Mouse (Mus musculus): Measurements from ENCODE around the gene Ppa1.
A peak's percentile ranks its signal among the peaks of the same experiment; 100 is the strongest.

The Ppa1 gene

GRCm38 (mm10) chr10:61646557-61646956 lies 1.8 kb upstream of the Ppa1 start:
- DNase-seq (ENCODE audit: low read depth, low spot score), result no peak

DNA sequence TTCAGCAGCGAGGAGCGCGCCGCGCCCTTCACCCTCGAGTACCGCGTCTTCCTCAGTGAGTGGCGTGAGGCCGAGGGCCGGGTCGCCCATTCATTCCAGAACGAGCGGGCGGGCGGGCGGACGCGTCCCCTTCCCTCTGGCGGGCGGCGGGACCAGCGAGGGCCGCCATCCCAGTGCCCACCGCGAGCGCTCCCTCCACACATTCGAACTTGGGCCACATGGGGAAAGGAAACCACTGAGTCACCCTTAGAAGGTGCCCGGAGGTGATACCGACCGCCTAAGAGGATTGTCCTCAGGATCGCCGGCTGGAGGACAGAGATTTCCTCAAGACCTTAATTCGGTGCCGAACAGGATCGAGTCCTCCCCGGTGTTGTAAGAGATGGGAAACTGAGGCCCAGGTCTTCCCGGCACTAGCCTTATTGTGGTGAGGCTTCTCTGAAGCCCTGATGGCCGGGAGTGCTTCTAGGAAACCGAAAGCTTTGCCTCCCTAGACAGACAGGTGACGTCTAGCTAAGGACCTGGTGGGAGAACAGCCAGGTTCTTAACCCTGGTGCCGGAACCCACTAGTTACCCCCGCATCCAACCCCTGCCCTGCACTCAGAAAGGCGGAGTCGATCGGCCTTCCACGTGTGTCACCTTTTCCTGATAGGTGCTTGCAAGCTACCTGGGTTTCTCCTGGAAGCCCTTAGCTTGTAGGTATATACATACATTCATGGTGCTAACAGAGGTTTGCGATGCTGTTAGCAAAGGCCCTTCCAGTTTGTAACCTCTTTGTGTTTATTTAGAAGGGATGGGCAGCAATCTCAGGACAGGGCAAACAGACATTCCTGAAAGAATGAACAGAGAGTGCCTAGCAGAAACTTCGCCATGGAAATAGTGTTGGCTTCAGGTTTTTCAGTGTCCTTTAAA lies 639 bp downstream of the Ppa1 start:
- DNase-seq (ENCODE audit: low read depth, low spot score), result peak; percentile 30

DNA sequence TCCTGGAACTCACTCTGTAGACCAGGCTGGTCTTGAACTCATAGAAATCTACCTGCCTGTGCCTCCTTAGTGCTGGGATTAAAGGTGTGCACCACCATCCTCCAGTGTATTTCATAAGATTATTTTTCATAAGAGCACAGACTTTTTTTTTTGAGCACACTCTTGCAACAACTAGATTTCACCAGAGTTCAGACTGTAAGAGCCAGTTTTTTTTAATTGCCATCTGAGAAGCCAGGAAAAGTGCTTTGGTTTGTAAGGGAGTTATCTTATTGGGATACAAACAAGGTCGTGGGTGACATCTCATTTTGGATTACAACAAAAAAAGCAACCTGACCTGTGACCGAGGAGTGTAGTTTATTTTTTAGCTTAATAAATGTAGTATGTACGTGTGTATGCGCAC lies 5.8 kb downstream of the Ppa1 start:
- no peak for DNase-seq (ENCODE audit: low read depth, low spot score)

- no peak for DNase-seq (ENCODE audit: low read depth, low spot score)
Measured at GRCm38 (mm10) chr10:61654691-61655090, 6.3 kb downstream of the Ppa1 start.

DNA sequence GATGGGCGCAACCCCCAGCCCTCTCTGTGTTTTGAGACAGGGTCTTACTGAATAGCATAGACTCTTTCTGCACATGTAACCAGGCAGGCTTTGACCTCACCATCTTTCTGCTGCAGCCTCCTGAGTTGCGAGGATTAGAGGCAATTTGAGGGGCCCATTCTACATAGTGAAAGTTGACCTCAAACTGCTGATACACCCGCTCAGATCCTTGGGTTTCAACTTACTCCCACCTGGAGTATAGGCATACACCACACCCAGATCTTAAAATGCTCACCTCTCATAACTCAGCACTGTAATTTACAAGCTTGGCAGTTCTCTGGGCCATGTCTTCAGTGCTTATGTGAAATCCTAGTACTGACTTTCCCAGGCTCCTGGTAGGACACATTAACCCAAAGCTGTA lies 6.8 kb downstream of the Ppa1 start:
- no peak for DNase-seq (ENCODE audit: low read depth, low spot score)

- no peak for DNase-seq (ENCODE audit: low read depth, low spot score)
Measured at GRCm38 (mm10) chr10:61656928-61657882, 8.9 kb downstream of the Ppa1 start.

- DNase-seq (ENCODE audit: low read depth, low spot score), result no peak
Measured at GRCm38 (mm10) chr10:61657985-61658384, 9.6 kb downstream of the Ppa1 start.

- DNase-seq (ENCODE audit: low read depth, low spot score), result no peak
Measured at GRCm38 (mm10) chr10:61661887-61662286, 13.5 kb downstream of the Ppa1 start.

- DNase-seq (ENCODE audit: low read depth, low spot score), result no peak
Measured at GRCm38 (mm10) chr10:61662391-61662988, 14.1 kb downstream of the Ppa1 start.

GRCm38 (mm10) chr10:61665111-61665510 lies 16.8 kb downstream of the Ppa1 start:
- DNase-seq (ENCODE audit: low read depth, low spot score), result no peak

GRCm38 (mm10) chr10:61665651-61666050 lies 17.3 kb downstream of the Ppa1 start:
- DNase-seq (ENCODE audit: low read depth, low spot score), result no peak

GRCm38 (mm10) chr10:61669289-61669688 lies 20.9 kb downstream of the Ppa1 start:
- no peak for DNase-seq (ENCODE audit: low read depth, low spot score)

GRCm38 (mm10) chr10:61669896-61670295 lies 21.5 kb downstream of the Ppa1 start:
- no peak for DNase-seq (ENCODE audit: low read depth, low spot score)

- DNase-seq (ENCODE audit: low read depth, low spot score), result no peak
Measured at GRCm38 (mm10) chr10:61670758-61671157, 22.4 kb downstream of the Ppa1 start.

GRCm38 (mm10) chr10:61675935-61676334 lies 27.6 kb downstream of the Ppa1 start:
- no peak for DNase-seq (ENCODE audit: low read depth, low spot score)

- DNase-seq (ENCODE audit: low read depth, low spot score), result no peak
Measured at GRCm38 (mm10) chr10:61679545-61679944, 31.2 kb downstream of the Ppa1 start.

DNA sequence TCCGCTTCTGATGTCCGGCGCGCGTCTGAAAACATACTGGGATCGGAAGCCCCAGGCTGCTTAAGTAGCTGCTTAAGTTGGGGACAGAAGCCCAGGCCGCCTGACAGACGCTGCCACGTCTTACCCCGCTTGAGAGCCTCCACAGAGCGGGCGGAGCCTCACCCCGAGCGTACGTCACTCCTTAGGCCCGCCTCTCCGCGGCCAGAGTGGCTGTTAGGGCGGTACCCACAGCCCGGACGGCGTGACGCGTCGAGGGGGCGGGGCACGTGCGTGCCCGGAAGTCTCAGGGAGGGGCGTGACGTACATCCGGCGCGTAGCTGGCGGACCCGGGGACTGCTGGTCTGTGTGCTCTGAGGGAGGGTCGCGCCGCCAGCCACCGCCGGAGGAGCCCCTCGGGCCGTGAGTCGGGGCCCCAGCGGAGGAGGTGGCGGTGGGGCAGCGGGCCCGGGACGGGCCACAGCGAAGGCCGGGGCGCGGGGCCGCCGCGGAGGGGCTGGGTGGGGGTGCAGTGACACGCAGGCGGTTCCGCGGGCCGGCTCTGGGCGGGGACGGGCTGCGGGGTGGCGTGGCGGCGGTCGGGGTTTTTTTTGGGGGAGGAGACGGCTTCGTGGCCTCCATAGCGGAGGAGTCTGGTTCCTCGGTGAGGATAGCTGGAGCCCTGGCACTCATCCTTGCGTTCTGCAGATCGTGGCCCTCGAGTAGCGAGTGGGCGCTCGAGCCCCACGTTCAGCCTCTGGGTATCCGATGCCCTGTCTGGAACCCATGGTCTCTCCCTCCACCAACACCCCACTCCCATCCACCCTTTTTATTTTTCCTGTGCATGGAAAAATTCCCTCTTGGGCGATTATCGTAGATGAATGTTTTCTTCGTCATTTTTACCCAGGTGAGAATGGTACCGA lies 31.9 kb downstream of the Ppa1 start, which contains the start of gene Sar1a:
Gene Sar1a (plus strand): TSS at position 285 of the 899 bp plus-strand sequence.
- peak; percentile 94 for DNase-seq (ENCODE audit: low read depth, low spot score)

DNA sequence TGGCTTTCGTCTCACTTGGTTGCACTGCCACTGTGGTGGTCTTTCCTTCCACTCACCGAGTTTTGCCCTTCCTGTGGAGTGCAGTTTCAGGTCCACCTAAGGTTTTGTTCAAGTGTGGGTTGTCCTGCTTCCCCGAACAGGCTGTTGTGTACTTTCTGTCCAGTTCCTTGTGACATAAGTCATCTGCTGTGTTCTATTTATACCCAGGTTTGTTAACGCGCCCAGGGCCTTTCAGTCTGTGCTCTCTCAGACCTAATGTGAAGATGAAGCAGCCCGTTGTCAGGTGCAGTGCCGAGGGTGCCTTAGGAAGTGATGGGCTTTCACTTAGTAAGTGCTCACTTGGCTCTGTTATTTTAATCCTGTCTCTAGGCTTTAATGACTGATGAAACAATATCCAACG lies 41.1 kb downstream of the Ppa1 start:
- no peak for DNase-seq (ENCODE audit: low read depth, low spot score)

- DNase-seq (ENCODE audit: low read depth, low spot score), result no peak
Measured at GRCm38 (mm10) chr10:61693563-61693962, 45.2 kb downstream of the Ppa1 start.

DNA sequence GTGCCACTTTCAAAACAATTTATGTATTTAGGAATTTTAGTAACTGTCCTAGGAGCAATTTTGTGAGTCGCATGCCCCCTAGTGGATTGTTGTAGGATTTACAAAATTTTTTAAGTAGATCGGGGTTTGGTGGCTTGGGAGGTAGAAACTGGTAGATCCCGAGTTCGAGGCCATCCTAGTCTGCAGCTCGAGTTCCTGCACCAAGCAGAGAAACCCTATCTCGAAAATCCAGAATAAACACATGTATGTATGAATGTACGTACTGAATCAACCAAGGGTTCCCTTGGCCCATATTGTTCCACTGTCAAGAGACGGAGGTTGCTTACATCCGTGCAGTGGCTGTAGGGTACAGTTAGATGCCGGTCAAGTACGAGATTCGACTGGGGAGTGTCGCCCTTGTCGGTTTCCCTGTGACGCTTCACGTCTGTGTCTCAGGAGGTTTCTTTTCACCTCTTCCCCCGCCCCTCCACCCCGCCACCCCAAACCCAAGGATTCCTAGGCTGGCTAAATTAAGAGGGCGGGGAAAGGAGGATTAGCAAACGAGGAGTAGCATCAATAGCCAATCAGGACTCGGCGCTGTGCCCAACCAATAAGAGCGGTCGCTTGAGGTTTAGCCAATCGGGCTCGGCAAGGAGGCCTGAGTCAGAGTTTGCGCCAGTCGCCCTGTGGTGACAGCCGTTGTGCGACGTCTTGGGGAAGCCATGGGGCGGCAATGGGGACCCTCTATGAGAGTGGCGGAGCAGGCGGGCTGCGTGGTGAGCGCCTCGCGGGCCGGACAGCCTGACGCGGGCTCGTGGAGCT lies 46.7 kb downstream of the Ppa1 start, which contains the start of gene Tysnd1:
Gene Tysnd1 (plus strand): TSS at position 645 of the 801 bp plus-strand sequence.
- peak; percentile 94 for DNase-seq (ENCODE audit: low read depth, low spot score)
